Mouse (Mus musculus) layer of hippocampus, postnatal 10 days (tissue): ENCODE results near the gene Pik3r2. TPM values are rescaled to one million over a fixed set of nuclear protein-coding genes. Genes with fewer than 3 reads are reported as not detected.
A peak's percentile ranks its signal among the peaks of the same experiment; 100 is the strongest.

Source experiments
- DNase-seq, 2 experiments: peaks; one replicate each; pipeline ENCODE4 v3.0.0; 2021; ENCODE audit warnings: low spot score in 2 of 2
- total RNA-seq, 2 experiments: library from RNA; stranded (reverse); gene quantifications; 2 replicates each; pipeline ENCODE4 v1.2.3; 2021

The Pik3r2 gene
- total RNA-seq, 2 experiments from 2014 or later: 170 to 174 TPM

GRCm38 (mm10) chr8:70743656-70744590, 32.6 kb downstream of the Pik3r2 start:
- peak; percentile 50 to 55 for DNase-seq

- DNase-seq: peak in 1 of 2 experiments; percentile 9
These were observed 33.4 kb downstream of the Pik3r2 start for GRCm38 (mm10) chr8:70742981-70743655.

- DNase-seq: peak in 1 of 2 experiments; percentile 2
These were observed 34.3 kb downstream of the Pik3r2 start for GRCm38 (mm10) chr8:70742176-70742575.

- DNase-seq: no peak
These were observed 34.9 kb downstream of the Pik3r2 start for GRCm38 (mm10) chr8:70741661-70742060.

- no peak for DNase-seq
These were observed 38.3 kb downstream of the Pik3r2 start for GRCm38 (mm10) chr8:70738211-70738610.

GRCm38 (mm10) chr8:70737705-70738104, 38.8 kb downstream of the Pik3r2 start:
- no peak for DNase-seq

GRCm38 (mm10) chr8:70730956-70731355, 45.6 kb downstream of the Pik3r2 start:
- no peak for DNase-seq

GRCm38 (mm10) chr8:70729808-70730475, 46.6 kb downstream of the Pik3r2 start:
- no peak for DNase-seq

- DNase-seq: no peak
These were observed 49.8 kb downstream of the Pik3r2 start for GRCm38 (mm10) chr8:70726721-70727120.

GRCm38 (mm10) chr8:70725792-70726447, 50.6 kb downstream of the Pik3r2 start:
- DNase-seq: no peak

- no peak for DNase-seq
These were observed 52.3 kb downstream of the Pik3r2 start for GRCm38 (mm10) chr8:70724216-70724615.

GRCm38 (mm10) chr8:70723486-70724210, 52.9 kb downstream of the Pik3r2 start, which contains the start of gene Pde4c:
Pde4c (plus strand) TSS chr8:70723720.
- DNase-seq: no peak

- DNase-seq: no peak
These were observed 54.9 kb downstream of the Pik3r2 start for GRCm38 (mm10) chr8:70721601-70722000.

GRCm38 (mm10) chr8:70720739-70721138, 55.8 kb downstream of the Pik3r2 start:
- peak; percentile 90 to 93 for DNase-seq

- peak in 1 of 2 experiments; percentile 5 for DNase-seq
These were observed 56.7 kb downstream of the Pik3r2 start for GRCm38 (mm10) chr8:70719796-70720270.

- peak; percentile 53 to 72 for DNase-seq
These were observed 58.2 kb downstream of the Pik3r2 start, which contains the start of gene Gm3336 for GRCm38 (mm10) chr8:70718297-70718696. Gm3336 (plus strand) TSS chr8:70718543.
